Mouse (Mus musculus) kidney, postnatal 4 days (tissue): Measurements from ENCODE around the gene Mecom.
A peak's percentile ranks its signal among the peaks of the same experiment; 100 is the strongest.

ENCODE experiments used
- DNase-seq, 2 experiments: peaks; one replicate each; pipeline ENCODE4 v3.0.0; 2021; ENCODE audit warnings: mixed read lengths in 2 of 2

Mecom gene

DNA sequence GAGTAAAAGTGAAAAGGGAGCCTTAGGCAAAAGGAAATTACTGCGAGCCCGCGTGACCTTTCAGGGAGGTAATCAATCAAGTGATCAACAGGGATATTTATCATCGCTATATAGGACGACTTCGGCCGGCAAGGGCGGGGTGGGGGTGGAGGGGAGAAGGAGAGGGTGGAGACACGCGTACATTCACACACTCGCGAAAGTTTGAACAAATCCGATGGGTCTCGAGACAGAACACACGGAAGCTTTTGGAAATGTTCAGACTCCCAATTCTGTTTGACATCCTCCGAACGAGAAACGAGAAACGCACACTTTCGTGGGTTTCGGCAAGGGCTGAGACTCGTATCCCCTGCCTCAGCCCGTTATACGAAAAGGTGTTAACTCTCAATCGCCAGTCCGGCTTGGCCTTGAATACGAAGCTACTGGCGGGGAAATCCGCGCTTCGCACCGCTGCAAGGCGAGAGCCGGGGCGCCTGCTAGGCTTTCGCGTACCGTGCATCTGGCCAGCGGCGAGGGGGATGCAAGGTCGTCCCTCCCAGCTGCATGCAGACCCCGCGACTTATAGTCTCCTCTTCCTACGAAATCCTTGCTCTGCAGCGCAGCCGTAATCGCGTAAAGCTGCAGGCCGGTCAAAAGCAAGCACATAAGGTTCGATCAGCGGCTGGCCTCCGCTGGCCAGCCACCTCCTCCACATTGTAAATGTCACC is 33.6 kb downstream of the Mecom start:
- DNase-seq, result peak; percentile 61 to 76

DNA sequence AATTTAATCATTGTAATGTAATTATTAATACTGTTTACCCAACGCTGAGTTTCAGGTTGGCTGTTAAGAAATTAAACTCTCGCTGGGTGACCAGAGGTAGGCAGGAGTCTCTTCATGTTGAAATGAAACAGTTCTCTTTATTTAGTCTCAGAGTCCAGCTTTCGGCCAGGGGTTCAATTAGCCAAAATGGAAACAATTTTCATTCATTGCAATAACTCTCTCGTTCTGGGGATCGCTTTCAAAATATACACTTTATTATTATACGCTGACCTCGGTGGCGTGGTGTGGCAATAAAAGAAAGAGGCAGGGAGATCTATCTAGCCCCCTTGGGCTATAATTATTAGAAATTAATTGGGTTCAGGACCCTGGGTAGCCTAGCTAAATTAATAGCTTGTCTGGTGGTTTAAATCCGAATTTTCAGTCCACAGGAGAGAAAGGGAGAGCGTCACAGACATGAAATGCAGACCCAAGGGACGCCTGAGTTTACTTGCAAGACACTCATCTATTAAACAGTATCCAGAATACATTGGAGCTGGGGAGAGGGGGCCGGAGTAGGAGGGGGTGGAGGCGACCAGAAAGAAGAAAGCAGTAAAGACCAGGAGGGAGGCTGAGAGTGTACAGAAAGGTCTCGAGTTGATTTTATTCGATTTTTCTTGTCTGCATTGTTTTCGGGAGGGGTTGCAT is 34.4 kb downstream of the Mecom start:
- DNase-seq, result peak; percentile 16 to 23

DNA sequence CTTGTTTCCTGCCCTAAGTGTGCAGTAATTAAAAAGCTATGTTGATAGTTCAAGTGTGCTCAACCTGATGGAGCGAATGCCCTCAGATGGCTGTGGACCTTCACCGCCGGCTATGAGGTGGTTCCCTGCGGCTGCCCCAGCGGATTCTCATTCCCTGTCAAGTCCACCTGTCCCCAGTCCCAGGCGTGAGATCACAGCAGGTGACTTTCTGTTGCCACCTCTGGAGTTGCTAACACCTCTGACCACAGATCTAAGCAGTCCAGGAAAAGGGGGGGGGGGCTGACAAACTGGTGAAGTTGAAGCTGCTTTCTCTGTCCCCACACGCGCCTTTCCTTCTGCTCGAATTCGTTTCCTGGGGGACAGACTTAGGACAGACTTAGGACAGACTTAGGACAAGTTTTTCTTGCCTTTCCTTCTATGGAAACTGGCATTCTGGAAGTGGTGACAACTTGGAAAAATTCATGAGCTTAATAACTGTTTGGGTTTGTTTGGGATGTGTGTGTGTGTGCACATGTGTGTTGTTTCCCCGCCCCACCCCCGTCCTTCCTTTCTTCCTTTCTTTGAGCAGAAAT is 35.3 kb downstream of the Mecom start:
- peak; percentile 21 to 40 for DNase-seq

DNA sequence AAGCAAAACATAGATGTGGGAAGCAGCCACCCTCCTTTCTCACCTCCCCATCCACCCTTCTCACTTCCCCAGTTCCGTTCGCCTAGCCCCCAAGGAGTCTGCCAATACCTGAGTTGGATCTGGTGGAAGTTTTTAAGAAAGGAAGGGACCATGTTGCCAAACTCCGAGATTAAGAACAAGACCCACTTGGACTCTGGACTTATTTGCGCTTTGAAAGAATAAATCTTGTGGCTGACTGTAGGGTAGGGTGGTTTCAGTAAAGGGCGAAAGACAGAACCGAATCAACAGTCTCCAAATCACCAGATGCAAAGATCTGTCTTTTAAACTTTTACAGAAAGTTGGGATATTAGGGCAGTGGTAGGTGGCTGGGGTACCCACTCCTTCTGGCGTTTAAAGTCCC is 36.0 kb downstream of the Mecom start:
- peak in 1 of 2 experiments; percentile 7 for DNase-seq

DNA sequence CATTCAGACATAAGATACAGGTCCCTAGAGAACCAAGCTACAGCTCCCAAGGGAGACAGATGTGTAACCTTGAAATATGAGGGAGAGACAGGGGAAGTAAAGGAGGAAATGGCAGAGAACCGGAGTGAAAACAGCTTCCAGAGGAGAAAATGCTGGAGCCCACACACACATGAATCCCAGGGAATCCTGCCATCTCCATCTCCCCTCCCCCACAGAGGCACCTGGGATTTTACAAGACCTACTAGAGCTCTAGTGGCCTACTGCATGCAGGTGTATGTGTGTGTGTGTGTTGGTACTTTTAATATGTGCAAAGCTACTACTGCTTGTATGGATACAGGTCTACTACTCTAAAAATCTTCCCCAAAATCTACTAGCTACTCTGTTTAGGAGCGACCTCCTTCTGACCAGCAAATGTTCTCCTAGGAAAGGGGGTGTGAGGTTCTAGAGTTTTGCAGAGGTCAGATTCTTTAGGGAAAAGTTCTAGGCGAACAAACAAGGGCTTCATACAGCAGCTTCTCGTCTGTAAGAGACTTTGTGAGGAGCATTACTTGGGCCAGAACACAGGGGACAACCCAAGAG is 36.7 kb downstream of the Mecom start:
- DNase-seq, result peak in 1 of 2 experiments; percentile 22

DNA sequence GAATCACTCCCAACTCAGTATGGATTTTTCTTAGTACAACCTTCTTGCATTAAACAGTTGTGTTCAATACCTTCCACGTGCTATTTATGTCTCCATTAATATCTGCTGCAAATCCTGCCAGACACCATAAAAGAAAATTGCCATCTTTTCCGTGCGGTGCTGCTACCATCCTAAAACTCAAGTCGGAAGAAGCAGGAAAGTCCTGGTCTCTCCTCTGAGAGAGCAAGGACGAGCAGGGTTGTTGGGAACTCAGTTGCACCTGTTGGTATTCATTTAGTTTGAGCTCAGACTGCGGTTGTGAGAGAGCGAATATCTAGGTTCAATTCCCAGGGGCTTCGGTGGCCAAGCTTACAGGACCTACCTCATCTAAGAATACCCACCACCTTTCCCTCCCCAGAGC is 37.2 kb downstream of the Mecom start:
- DNase-seq, result peak in 1 of 2 experiments; percentile 14

DNA sequence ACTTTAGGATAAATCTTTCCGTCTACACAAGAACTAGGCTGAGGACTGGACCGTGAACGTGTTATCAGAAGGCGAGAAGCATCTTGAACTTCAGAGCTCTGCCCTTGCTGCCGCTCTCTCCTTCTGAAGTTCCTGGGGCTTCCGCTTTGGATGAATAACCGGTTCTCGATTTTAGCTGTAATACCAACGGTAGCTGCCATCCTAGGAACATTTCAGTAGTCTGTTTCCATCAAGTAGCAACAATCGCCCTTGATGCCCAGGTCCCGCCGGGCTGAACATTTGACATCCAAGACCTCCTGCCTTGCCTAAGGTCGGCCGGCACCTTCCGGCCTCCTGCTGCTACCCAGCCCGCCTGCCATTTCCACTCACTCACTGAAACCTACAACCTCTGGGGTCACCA is 37.7 kb downstream of the Mecom start:
- DNase-seq, result peak; percentile 31 to 49

DNA sequence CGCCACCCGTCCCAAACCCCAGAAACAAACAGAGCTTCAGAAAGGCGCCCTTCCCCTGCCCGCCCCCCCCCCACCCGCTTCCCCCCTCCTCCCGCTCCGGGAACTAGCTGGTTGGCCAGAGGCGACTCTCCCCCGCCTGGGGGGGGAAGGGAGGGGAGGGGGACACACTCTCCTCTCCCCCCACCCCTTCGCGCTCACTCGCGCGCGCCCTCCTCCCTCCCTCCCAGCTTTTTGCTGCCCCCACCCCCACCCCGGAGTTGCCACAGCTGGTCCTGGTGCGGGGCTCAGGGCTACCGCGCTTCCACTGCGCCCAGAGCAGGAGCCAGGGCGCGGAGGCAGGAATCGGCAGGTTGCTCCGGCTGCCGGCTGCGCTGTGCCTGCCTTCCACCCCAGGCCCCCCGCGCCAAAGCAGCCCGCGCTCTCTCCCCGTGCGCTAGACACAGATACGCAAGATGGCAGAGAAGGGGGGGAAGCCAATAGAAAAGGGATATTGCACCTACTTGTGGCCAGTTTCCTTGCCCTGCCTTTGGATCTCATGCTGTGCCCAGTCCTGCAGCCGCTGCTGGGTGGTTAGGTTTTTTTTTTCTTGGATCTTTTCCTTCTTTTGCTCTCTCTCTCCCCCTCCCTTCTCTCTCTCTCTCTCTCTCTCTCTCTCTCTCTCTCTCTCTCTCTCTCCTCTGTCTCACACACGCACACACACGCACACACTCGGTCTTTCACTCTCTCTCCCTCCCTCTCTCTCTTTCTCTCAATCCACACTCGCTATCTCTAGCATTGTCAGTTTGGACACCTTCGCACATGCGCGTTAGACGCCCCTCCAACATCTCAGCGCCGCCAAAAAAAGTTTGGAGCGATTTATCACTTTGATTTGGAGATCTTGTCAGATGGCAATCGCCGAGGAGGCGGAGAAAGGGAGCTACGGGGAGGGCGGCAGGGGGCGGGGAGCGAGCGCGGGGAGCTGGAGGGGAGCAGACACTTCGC is 38.6 kb downstream of the Mecom start:
- peak; percentile 79 to 88 for DNase-seq

DNA sequence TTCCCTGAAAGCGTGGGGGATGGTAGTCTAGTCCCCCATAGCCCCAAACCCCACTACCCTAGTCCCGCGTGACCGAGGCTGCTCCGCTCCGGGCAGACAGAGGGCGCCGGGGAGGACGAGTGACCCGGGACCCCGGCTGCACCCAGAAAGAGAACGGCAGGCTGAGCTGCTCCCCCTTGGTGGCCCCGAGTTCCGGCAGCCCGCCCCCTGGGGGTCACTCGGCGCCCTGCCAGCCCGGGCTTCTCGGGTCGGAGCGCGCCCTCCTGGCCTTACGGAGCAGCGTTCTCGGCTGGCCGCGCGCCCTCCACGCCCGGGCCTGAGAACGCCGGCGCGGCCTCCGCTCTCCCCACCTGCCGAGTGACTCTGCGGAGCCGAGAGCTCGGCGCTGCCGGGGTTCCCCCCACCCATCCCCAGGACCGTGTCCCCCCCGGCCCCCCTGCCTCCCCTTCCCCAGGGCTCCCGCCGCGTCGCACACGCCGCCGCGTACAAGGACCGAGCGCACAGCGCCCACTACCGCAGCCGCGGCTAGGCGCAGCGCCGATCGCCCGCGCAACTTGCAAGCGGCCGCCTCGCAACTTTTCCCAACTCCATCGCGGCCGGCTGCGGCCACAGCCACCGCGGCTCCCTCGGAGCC is 39.4 kb downstream of the Mecom start:
- peak; percentile 89 to 93 for DNase-seq

DNA sequence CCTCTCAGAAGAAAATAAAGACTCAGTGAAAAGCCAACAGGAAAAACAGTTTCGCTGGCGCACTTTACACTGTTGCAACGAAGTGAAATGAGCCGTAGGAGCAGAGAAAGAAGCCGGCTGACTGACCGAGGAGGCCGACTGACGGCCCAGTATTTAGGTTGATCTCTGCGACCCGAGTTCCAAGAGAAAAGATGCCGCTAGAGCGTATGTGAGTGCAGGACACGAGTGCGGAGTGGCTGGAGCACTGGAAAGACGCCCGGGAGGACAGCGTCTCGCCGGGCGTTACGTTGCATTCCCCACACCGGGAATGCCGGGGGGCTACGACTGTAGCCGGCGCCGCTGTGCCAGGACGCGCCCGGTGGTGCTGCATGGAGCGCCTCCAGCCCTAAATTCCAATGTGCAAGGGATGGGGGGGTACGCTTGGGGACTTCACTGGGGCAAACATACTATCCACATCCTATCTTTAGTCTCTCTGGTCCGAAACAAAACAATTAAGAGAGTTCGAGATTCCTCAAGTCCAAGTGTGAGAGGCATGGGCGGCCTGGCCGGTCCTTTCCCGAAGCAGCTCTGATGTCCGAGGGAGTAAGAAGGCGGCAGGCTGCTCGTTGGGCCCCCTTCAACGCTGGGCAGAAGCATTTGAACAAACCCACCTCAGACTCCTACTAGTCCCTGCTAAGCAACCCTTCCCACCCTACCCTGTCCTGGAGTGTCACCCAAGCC is 40.1 kb downstream of the Mecom start:
- DNase-seq, result peak; percentile 60 to 72

DNA sequence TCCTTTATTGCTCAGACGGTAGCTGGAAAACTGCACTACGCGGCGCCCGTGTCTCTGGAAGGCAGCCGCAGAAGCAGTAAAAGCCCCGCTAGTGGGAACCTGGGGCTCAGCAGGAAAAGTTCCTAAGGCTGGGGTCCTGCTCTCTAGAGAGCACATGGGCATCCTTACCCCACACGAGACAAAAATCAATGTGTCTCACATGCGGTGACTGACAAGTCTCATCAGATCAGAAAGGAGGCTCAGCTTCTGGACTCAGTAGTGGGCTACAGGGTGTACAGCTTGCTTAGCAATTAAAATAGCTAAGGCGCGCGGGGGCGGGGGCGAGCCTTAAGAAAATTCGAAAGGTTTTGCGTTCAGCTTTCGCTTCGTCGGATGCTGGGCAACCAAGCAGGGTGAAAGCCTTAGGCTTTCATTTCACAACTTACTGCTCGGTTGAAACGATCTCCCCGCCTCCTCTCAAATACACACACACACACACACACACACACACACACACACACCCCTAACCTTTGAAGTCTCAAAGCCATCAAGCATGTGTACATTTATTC is 40.7 kb downstream of the Mecom start:
- peak; percentile 78 to 86 for DNase-seq

DNA sequence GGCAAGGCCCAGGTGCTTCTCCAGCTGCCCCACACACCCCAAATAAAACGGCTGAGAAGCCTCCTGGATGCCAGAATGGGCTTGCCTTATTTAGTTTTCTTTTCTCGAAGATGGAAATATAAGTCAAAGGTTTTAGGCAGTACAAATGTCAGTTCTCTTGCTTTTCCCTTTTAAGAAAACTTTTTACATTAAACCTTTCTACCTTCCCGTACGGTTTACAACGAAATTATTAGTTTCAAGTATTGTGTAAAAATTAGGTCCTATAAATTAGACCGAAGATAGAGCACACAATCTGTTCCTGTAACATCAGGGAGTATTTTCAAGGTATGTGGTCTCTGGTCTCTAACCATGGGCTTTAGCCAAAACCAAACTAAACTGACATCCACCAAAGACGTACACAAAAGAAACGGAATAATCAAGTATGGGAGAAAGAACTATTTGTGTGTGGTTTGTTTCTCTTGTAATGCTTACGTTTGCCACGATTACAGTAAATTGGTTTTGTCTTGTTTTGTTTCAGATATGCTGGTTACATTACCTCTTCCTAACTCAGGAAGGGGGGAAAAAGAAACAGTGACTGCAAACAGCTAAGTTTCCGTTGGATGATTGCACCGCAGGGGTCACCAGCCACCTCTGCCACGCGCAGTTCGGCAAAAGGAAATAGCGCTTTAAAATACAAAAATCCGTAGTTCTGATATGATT is 41.3 kb downstream of the Mecom start:
- no peak for DNase-seq

DNA sequence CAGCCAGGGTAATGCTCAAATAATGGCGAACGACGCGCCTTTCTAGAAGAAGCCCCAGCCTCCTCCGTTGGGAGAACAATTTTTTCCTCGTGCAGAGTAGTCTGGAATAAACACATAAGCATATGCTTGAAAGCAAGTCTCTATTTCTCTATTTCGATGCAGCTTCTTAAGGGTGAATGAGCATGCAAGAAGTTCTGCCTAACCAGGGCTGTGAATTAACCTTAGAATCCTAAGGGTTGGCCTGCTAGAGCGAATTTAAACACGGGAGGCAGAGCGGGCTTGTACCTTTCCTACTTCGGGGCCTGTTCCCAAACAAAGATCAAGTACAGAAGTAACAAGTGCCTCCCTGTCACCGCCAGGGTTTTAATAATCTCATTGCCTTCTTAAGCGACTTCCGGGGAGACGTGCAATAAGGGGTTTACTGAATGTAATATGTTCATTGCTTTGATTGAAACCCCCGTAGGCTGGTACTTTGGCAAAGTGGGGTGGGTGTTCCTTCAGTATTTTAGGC is 42.0 kb downstream of the Mecom start:
- DNase-seq, result peak; percentile 14 to 43

DNA sequence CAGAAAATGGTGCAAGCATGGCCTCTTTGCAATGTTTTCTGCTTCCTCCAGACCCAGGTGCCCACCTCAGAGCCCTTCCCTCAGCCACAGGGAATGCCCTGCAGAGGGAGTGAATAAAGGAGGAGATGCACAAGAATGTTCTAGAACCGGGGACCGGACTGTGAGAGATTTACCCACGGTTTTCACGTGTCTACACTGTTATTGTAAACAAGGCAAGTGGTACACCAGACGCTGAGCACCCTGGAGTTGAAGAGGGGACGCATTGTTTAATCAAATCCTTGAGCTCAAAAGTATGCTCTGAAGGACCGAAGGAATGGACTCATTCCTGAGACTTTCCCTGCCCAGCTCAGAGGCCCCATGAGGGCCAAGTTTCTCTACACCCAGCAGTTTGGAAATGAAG is 43.2 kb downstream of the Mecom start:
- peak; percentile 5 to 14 for DNase-seq

DNA sequence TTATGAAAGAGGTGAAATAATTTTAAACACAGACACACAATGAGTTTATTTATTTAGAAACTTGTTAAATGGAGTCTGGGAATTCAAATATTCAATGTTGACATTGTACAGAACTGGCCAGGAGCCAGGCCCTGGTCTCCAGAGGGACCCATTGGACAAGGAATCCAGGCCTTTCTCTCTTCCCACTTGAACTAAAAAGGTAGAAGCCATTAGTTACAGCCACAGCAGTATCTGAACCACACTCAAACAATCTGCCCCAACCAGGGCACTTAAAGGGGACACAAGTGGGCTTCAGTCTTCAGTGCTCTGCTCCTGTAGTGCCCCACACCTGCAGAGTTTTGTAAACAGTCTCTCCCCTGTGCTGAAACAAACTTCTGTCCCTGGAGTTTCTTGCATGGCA is 44.0 kb downstream of the Mecom start:
- peak; percentile 45 to 61 for DNase-seq

DNA sequence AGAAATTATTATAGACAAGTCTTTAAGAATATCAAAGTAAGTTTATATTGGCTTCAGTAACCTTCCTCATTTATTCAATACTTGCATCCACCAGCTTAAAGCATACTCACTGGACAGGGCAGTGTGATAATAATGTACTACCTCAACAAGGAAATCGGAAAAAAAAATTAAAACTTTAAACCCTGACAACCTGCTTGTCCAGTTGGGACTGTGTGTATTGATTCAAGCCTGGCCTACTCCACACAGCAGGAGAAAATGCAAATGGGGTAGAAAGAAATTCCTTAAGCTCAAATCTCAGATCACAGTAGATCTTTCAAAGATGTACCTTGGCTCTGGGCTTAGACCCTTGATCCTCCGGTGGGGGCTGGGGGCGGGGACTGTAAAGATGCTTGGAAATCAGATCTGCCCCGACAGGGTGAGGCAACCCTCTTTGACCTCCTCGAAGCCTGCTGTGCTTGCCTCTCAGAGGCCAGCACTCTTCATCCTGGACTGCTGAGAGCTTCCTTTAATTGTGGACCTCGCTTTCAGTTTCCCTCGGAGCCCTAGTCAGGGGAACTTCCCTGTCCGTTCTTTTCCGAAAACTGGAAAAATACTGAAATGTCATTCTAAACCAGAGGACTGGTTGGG is 49.5 kb downstream of the Mecom start:
- peak; percentile 17 to 42 for DNase-seq

DNA sequence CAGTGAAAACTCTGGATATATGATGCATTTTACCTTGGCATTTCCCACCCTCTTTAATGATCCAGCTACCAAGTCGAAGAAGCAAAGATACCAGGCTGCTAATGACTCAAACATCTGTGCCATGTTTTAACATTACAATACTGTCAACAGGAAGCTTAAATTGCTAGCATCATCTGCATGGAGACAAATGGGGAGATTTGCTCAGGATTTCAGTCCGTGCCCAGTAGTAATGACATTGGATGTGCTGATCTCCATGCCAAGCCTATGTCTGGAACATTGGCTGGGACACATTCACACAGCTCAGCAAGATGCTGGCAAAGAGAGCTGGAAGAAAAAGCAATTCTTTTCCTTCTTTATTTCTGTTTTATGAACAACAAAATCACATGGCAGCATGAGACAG is 53.4 kb downstream of the Mecom start:
- DNase-seq, result no peak

DNA sequence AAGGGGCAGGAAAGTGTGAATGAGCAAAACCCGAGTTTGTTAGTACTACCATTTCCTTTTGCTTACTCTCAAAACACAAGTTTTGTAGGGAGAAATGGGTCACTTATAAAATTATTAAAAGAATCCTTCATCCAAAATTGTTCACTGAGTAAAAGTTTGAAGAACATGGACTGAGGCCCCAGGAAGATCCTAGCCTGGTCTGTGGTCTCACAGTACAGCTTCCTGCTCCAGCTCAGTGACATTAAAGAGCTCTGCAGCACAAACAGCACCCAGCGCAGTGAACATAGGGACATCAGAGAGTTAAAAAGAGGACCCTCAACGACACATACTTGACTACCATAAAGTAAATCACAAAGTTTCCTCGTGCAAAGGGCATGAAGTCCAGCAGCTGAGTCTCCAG is 59.0 kb downstream of the Mecom start:
- DNase-seq, result no peak

DNA sequence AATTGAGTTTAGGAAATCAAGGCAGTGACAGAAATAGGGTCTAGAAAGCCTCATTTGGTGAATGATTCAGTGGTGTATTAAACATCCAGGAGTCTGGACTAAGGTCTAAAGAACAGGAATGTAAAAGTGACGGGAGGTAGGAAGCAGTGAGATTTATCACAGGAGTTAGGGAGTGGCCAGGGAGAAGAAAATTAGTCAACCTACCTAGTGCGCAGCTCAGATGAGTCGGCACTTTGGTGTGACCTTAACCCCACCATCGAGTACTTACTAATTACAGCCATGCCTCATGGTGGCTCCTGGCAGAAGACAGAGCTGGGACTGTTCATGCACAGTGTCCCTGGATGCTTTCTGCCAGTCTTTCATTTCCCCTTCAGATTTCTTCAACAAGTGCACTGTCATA is 61.4 kb downstream of the Mecom start:
- no peak for DNase-seq
